Mouse (Mus musculus) embryo, embryonic 9.5 days (tissue): ENCODE measurements at regions not wholly inside any gene's neighbourhood (a gene's known extent, or its start where the extent isn't known, plus 50 kb on each side); places are given as distances from the start of the nearest gene placed in this dataset.
A peak's percentile ranks its signal among the peaks of the same experiment; 100 is the strongest.

Source experiments
- DNase-seq: peaks from one replicate; pipeline ENCODE4 v3.0.0-alpha.2; 2017; ENCODE audit errors: extremely low spot score

DNA sequence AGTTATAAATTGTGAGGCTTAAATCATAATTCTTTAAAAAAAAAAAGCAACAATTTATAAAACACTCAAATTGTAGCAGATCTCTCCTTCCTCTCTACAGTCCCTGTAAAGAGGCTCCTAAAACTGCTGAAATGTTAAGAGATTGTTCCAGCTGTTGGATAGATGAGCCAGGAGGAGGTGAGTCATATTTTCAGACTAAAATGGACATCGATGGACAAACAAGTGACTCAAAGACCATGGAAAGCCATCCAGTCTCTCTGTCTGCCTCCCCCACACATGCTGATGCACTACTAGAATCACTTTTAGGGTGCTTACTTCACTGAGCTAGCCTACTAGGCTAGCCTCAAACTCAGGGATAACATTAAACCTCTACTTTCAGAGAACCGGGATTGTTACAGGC is 561.5 kb downstream of the Tmem114 start:
- DNase-seq = no peak

DNA sequence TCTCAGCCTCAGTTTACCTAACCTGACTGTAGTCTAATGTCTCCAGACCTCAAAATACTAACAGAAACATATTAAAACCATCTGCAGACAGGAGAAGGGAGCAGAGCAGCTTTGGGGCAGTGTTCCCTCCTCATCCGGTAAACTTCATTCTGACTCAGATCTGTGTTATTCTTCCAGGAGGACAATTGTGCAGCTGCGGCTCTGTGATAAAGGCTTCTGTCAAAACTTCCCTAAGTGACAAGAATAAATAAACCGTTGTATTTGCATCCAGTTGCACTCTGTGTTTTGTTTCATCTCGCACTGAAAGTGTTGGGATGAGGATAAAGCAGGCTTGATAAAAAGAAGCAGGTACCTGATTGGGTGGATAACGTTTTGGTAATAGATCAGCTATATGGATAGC is 585.8 kb downstream of the Tmem114 start:
- DNase-seq = no peak

DNA sequence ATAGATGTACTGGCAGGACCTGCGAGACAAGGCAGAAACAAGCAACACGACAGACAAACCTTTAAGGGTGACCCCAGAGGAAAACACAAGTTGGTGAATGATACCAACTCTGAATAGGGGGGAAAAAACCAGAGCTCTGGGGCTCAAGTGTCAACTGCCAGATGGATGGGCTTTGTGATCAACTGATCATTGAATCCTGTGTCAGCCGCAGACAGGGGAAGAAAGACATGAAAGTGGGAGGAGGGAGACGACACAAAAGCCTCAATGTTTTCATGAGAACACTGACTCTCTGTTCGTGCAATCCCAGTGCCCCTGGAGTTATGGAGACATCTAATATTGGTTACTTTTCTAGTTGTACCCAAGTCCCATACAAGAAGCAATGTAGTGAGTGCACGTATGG is 593.8 kb downstream of the Tmem114 start:
- peak; percentile 14 for DNase-seq

DNA sequence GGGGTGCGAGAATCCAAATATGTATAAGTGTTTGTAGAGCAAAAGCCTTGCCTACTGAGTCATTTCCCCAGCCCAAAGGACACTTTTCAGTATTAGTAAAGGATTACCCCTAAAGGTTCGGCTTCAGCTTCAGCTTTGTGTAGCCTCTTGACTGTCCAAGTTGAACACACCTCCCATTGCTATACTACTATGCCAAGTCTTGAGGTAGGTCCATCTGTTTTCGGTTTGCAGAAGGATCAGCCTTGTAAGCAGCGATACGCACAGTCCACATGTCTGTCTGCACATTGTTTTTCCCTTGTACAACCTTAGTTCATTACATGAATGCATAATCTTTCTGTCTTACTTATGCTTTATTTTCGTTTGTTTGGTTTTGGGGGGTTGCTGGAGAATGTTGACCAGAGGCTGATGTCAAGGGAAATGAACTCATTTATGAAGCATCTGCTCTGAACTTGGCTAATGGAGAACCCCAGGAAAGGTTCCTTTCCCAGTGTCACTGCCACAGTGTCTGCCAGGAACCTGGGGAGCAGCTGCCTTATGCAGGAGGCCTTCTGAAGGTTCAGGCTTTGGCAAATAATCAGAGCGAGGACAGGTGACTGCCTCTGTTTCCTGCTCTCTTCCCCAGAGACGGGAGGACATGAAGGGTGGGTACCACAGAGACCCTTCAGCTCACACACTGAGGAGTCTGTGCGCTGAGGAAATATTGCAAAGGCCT is 594.8 kb downstream of the Tmem114 start:
- DNase-seq = no peak

DNA sequence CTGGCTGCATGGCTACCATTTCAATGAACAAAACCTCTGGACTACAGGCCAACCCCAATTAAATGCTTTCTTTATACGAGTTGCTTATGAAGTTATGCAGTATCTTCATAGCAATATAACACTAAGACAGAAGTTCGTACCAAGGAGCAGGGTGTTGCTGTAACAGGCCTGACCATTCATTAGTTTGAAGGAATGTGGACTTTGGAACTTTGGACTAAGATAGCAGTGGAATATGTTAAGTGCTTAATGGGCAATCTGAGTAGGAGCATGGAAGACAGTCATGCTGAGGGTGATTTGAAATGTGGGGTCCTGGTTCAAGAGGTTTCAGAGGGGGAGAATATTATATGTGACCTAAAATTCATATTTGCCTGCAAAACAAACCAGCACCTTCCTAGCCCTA is 623.8 kb downstream of the Tmem114 start:
- DNase-seq = no peak

DNA sequence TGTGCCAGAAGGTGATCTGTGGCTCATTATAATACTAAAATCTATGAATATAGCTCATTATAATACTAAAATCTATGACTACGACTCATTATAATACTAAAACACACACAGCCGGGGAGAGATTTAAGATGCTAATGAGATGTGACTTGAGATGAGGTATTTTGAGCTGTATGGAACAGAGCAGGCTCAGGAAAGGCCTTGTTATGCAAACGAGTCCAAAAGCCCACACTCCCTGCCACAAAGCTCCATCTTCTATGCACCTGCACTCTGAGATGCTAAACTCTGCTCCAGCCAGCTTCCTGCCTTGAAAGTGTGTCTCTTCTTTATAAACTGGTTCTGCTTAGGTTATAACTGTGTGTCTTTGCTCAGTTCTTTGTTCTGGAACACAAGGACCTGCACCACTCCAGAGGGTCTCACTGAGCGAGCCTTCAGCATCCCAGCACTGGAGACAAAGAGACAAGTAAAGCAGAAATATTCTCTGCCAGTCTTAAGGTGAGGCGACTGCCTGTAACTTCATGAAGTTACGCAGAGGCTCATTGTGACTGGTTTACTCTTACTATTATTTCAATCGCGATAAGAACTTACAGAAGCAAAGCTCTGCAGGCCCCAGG is 627.7 kb downstream of the Tmem114 start:
- no peak for DNase-seq

DNA sequence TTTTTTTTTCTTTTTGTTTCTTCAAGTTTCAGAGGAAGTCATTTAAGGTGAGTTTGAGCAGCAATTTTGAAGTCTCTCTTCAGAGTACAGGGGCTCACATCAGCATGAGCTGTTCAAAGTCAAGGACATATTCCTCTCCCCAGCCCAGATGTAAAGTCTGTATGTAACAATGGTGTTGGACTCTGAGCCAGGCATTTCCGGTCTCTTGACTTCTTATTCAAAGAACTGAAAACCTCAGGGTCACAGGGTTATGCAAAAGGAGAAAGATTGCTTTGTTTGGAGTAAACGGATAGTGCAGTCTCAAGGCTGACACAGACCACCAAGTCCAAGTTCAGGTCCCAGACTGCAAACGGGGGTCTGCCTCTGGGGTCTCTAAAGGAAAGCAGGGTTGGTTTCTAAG is 629.4 kb downstream of the Tmem114 start:
- DNase-seq = no peak

DNA sequence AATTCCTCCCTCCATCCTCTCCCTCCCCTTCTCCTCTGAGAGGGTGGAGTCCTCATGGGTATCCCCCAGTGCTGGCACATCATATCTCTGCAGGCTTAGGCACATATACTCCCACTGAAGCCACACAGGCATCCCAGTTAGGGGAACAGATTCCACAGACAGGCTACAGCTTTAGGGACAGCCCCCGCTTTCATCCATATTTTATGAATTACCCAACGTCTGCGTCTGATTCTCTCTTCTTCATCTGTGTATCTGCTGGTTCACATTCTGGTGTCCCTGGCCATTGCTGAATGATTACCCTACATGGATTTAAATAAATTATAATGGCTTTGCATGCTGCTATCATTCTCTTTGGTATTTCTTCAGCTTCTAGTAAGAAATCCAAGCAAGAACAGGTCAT is 632.4 kb downstream of the Tmem114 start:
- no peak for DNase-seq

DNA sequence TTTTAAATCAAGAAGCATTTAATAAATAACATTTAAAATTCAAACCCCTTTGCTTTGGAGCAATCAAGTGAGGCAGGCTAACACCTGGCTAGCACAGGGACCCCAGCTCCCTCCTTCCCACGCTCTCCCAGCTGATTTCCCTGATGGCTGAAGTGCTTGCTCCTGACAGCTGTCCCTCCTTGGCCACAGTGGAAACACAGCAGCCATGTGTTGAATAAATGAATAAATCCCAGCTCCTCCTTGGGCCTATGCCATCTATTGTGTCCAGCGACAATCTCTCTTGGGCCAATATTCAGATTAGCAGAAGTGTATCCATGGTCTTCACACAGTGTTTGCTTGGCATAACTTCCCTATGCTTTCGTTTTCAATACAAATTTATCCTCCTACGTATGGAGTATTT is 634.7 kb downstream of the Tmem114 start:
- DNase-seq = no peak

DNA sequence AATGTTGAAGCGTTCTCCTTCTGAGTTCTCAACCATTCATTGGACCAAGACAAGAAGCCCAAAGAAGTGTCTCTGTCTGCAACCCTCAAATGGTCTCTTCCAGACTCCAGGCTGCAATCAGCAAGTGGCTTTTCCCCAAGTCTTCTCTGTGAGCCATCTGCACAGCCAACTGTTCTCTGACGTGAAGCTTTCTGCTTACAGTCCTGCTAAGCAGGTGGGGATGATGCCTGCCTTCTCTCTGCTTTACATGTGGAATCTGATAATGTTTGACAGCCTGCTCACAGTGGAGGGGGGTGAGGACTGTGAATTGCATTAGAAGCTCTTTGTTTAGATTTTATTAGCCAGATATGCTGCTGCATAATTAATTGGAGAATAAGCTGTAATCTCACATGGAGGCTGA is 636.7 kb downstream of the Tmem114 start:
- no peak for DNase-seq

DNA sequence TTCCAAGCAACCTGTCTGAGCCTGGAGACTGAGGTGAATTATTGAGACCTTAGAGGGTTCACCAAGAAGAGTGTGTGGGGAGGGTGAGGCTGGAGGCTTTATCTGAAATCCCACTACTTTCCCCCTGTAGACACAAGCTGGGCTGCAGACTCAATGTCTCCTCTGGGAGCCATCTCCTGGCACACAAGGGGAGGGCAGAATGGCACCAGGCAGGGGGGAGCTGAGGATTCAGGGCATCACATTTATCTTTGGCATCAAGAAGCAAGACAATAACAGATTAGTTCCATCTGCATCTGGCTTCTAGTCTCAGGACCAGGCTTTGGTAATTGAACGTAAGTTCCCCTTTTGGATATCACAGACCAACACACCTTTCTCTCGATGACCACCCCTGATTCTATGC is 643.4 kb downstream of the Tmem114 start:
- no peak for DNase-seq

DNA sequence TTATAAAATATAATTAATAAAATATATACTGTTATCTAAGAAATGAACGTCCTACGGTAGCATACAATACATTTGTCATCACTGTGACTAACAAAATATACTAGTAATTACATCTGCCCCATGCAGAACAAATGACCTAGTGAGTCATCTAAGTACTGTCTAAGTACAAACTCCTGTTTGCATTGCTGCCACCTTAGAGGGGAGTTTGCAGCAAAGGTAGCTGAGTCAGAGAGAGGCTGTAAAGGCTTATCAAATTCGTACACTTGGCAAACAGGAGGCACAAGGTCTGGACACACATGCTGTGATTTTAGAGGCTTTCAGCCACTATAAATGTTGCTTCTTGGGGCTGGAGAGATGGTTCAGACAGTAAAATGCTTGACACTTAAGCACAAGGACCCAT is 649.3 kb downstream of the Tmem114 start:
- DNase-seq = no peak

DNA sequence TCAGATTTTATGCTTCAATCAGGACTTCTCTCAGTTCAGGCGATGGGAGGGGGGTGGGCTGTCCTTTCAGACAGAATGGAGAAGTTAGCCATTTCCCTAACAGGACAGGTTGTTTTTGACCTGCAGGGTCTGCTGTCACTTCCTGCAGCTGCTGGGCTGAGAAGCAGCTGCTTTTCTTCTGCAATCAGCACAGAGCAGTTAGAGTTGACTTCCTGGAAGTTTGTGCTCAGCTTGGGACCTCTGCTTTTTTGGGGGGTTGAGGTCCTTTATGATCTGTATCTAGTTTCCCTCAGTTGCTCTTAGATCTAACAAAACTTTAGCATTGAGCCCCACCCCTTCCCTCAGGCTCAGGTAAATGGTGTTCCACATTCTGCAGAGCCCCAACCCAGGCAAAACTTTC is 656.5 kb downstream of the Tmem114 start:
- no peak for DNase-seq

DNA sequence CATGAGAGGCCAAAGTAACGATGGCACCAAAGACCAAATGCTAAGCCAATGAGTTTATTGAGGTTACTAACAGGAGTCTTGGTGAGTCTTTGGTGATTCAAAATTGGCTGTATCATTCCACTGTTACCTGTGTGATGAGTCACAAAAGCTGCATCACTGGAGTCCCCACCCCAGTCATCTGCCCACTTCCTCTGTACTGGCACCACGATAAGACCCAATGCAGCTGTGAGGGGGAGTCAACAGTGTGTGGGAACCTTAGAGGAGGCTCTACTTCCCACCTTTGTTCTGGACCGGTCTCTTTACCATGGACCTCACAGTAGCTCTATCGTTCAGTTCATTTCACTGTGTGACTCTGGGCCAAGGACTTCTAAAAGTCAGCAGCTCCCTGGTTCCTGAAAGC is 657.2 kb downstream of the Tmem114 start:
- no peak for DNase-seq

DNA sequence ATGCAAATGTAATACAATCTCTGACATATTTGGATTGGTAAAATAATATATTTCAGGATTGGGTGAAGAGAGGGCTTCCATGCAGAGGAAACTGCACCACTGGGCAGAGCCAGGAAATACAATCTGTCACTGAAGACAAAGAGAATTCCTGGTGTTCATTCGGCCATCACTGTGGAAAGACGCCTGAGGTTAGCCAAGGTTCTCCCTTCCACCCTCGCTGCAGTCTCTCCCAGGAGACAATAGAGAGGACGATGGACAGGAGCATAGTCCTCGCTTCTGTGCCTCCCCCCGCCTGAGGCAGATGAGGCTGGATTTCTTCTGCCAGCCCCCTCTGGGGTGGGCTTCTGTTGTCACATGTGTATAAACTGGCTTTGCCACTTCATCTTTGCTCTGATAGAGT is 660.6 kb downstream of the Tmem114 start:
- no peak for DNase-seq

DNA sequence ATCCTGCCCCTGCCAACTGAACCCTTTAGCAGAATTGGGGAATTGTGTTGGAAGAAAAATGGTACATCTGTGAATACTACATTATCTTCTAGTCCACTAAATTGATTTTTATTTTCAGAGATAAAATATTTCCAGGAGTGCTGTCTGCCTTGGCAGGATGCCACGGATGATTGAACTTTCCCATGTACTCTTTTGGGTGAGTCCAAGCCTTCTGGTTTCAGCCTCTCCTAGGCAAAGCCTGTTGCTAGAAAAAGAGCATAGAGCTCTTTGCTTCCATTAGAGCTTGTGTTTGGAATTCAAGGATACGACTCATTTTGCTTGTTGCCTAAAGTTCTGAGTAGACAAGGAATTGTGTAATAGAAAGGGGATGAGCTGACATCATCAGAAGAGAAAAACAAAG is 696.8 kb downstream of the Tmem114 start:
- DNase-seq = no peak

DNA sequence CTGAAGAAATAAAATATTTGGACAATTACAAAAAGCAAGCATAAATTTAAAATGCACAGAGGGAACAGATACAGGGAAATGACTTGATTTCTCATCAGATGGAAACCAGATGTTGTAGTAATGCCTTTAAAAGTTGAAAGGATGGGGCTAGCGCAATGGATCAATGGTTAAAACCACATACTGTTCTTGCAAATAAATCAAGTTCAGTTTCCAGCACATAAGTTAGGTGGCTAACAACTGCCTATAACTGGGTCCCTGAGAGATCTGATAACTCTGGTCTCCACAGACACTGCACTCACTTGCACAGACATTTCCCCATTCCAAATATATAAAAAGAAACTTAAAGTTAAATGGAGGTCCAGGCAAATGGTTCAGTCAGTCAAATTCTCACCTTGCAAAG is 699.7 kb downstream of the Tmem114 start:
- no peak for DNase-seq

DNA sequence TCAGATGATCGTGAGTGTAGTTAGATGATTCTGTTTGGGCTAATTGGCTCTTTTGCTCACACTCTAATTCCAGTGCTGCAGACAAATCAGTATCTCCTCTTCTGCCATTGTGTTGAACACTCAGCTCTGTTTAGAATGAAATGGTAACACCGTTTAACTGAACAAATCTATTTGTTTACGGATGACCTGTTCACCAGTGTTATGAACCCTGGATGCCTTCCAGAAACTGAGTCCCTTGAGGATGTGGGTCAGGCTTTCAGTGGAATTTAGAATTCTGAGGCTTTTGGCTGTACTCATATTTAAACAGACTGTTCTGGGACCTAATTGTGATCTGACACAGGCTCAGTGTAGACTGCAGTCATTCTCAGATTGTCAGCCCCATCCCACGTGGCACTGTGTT is 723.5 kb downstream of the Tmem114 start:
- no peak for DNase-seq

DNA sequence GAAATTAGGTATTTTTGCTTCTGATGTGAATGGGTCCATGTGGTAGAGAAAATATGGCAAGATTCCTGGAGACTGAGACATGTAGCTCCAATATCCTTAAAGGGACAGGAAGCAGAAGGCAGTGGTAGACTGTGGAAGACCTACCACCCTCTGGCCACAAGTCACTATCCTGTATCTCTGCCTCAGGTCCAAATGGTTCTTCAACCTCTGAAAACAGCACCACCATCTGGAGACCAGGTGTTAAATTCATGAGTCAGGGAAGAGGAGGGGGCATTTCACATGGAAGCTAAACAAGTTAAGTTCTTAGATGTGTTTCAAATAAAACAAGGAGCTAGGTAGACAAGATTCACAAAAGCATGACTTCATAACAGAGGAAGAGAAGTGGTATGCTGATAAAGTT is 739.5 kb downstream of the Tmem114 start:
- DNase-seq = no peak

DNA sequence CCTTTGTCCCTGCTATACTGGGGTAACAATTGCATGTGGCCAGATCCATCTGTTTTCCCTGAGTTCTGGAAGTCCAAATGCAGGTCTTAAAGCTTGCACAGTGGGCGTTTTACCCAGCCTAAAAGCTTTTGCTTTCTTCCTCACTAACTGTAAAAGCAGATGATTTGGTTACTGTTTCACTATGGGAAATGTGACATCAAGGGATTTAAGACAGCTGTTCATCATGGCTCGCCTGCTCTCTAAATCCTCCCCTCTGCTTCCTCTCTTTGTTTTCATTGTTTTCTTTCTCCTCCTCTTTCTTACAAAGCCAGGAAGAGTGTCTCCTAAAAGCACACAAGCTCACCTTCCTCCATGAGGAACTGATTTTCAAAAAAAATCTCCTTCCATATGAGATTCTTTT is 758.8 kb downstream of the Tmem114 start:
- no peak for DNase-seq

DNA sequence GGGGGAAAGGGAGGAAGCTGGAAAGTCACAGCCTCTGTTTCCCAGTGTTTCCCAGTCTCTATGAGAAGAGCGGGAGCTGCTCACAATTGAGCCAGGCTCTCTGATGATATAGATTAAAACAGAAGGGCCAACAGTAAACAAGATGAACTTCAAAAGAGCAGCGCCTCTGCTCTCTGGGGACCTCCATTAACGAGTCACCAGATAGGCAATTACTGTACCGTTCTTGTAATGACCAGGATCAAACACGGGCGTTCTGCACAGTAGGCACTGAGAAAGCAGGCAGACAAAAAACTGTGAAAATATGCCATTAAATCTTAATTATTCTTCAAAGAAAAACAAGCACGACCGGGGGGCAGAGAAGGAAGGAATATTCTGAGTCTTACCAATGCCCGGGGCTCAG is 766.8 kb downstream of the Tmem114 start:
- DNase-seq = no peak

DNA sequence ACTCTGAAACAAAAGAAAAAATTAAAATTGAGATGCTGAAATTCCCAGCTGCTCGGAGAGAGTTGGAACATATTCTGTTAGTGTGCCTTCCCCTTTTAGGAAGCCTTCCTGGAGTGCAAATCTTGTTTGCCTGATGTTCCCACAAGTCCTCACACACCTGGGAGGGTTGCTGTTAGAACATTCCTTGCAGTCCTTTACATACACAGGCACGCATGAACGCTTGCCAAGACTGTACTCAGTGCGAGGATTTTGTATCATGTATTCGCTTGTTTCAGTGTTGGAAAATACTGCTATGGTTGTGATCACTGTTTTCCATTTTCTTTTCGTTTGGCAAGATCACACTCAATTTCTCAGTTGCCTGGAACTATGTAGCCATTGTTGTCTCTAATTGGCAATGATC is 770.5 kb downstream of the Tmem114 start:
- no peak for DNase-seq

DNA sequence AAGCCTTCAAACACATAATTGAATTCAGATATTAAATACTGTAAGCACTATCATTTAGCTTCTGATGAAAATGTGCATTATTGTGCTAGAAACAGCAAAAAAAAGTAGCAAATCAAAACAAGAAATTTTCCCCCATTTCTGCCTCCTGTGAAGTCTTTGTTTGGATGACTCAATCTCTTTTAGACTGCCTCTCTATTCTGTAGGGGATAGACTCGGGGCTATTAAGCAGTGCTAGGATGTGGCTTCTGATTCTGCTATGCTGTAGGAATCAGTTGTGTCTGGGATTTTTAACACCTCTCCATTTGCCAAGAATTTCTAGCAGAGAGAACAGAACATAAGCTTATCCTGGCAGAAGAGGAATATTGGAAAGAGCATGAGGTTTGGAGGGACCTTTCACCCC is 775.2 kb downstream of the Tmem114 start:
- DNase-seq = no peak

DNA sequence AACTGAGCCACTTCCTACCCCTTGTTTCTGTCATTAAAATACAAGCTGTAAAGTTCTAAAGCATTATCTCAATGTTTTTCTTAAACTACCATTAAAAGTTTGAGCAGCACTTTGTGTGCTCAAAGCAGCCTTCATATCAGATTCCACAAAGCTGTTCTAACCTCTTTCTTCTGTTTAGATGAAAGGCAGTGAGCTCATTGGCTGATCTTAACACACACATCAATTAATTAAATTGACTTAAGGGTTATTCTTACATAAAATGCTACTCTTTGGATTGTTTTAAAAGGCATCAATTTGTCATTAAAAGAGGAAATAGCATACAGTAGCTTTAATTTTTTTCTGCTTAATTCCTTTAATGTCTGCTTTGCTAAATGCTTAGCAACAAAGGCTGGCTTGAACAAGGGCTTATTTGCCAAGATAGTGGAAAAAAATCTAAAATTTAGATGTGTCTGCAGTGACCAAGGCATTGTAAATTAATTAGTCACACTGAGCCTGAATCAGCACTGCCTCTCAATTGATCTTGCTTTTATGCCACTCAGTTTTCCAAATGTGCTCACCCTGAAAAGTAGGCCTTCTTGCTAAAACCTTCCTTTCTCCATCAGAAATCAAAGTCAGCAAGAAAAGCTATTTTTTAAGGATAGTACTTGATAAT is 777.5 kb downstream of the Tmem114 start:
- DNase-seq = no peak
